Mouse (Mus musculus): Measurements from ENCODE around the gene Gm3727. TPM values are rescaled to one million over a fixed set of nuclear protein-coding genes. Genes with fewer than 3 reads are reported as not detected.

The Gm3727 gene
- polyA plus RNA-seq (2012; fragmentation: generic; extraction: Trizol) = not detected

DNA sequence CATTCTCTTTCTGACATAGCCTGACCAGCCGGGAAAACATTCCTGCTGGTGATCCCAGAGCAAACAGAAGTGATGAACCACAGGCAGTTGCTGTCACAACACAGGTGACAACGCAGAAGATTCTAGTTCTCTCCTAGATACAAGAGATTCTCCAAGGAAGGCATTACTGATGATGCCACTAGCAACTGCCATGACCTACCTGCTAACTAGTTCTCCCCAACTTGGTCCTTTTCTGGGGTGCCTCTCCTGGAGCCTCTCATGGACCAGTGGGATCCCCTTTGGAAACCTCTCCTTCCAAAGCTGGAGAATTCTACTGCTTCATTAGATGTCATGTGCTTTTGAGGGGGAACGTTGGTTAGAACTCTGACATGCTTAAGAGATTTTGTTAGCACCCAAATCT lies at the start of gene Gm3727:
Gm3727 (minus strand) TSS at position 101 of the 400 bp plus-strand sequence.

Other genes with a start within 250 kb of the Gm3727 start
- gene Gm10406, start 237.3 kb downstream of the Gm3727 start, polyA plus RNA-seq (2012; fragmentation: generic; extraction: Trizol) = not detected
- gene Gm3685, start 219.7 kb downstream of the Gm3727 start, polyA plus RNA-seq (2012; fragmentation: generic; extraction: Trizol) = not detected
- gene Gm3696, start 164.1 kb downstream of the Gm3727 start, polyA plus RNA-seq (2012; fragmentation: generic; extraction: Trizol) = not detected
- not detected for gene Gm6676, start 139.3 kb downstream of the Gm3727 start, polyA plus RNA-seq (2012; fragmentation: generic; extraction: Trizol)
- not detected for gene Gm3512, start 90.2 kb downstream of the Gm3727 start, polyA plus RNA-seq (2012; fragmentation: generic; extraction: Trizol)
- gene Gm16434, start 70.2 kb downstream of the Gm3727 start, polyA plus RNA-seq (2012; fragmentation: generic; extraction: Trizol) = not detected
- not detected for gene Gm3739, start 50.3 kb upstream of the Gm3727 start, polyA plus RNA-seq (2012; fragmentation: generic; extraction: Trizol)
- gene Gm5797, start 67.7 kb upstream of the Gm3727 start, polyA plus RNA-seq (2012; fragmentation: generic; extraction: Trizol) = not detected
- gene Gm8374, start 100.4 kb upstream of the Gm3727 start, polyA plus RNA-seq (2012; fragmentation: generic; extraction: Trizol) = not detected
- gene Gm3755, start 186.2 kb upstream of the Gm3727 start, polyA plus RNA-seq (2012; fragmentation: generic; extraction: Trizol) = not detected
- gene Gm3752, start 219.0 kb upstream of the Gm3727 start, polyA plus RNA-seq (2012; fragmentation: generic; extraction: Trizol) = not detected

Measured in C3H10T1/2 (cell line).